Mouse (Mus musculus) ES-CJ7 (cell line): ENCODE measurements around the gene Rnf225.
"Not testable (repeated sequence)": the region's sequence is repeated elsewhere in the genome, so short reads cannot be mapped to it uniquely, and the experiment has no call there.

ENCODE experiments used
- DNase-seq: peaks from one replicate; pipeline ENCODE4 v3.0.0; 2011; ENCODE audit warnings: low read depth, low spot score

The Rnf225 gene

GRCm38 (mm10) chr7:12927191-12927680 lies at the start of gene Rnf225:
TSS of gene Rnf225 (plus strand) at chr7:12927416.
- peak; percentile 71 for DNase-seq

DNA sequence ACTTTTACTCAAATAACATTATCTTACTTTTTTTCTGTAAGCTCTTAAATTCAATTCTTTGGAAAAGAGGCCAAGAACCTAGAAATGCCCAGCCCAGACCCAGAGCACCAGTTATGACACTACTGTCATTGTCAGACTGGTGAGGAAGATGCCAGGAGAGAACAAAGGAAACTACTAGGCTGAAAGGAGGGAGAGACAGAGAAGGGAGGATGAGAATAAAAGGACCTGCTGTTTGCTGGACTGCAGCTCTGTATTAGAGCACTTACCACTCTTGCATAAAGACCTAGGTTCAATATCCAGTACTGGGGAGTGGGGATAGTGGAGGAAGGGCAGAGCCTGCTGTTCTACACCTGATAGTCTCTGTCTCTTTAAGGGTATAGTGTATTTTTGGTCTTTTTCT lies 47.2 kb upstream of the Rnf225 start:
- DNase-seq, result no peak

DNA sequence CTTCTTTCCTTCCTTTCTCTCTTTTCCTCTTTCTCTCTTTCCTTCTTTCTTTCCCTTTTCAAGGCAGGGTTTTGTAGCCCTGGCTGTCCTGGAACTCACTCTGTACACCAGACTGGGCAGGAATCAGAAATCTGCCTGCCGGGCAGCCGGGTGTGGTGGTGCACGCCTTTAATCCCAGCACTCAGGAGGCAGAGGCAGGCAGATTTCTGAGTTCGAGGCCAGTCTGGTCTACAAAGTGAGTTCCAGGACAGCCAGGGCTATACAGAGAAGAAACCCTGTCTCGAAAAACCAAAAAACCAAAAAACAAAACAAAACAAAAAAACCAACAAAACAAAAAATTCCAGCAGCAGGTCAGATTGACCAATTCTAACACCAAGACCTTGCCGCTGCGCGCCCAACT lies 46.7 kb upstream of the Rnf225 start:
- not testable (repeated sequence) for DNase-seq

- DNase-seq, result peak; percentile 93
These were observed 46.1 kb upstream of the Rnf225 start, which contains the start of gene Zfp128 for GRCm38 (mm10) chr7:12880911-12881660. TSS of gene Zfp128 (plus strand) at chr7:12881177.

- no peak for DNase-seq
These were observed 40.5 kb upstream of the Rnf225 start for GRCm38 (mm10) chr7:12886563-12887266.

DNA sequence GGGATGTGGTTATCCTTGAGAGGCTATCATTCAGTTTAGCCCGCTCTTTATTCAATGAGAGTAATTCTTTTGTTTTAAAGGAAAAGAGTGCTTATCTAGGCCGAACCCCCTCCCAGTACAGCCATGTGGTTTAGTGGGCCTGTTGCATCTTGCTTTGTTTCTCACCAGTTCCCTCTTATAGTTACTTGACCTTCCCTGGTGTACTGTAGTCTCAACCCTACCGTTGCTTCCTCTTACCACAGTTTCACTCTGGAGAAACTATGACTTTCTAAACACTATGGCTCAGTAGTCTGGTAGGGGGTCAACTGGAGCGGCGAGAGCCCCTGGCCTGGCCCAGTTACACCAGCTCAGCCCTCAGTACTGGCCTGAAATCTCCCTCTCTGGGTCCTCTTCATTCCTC lies 39.6 kb upstream of the Rnf225 start:
- DNase-seq, result no peak

DNA sequence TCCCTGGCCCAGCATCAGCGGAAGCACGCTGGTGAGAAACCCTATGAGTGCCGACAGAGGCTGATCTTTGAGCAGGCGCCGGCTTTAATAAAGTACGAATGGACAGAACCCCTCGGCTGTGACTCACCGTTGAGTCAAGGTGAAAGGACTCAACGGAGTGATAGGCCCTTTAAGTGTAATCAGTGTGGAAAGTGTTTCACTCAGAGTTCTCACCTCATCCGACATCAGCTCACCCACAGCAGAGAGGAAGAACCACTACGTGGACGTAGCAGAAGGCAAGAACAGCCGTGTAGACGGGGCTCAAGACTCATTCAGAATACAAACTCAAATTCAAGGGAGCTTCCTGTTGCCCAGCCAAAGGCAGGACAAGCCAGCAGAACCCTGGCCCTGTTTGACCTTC lies 36.3 kb upstream of the Rnf225 start:
- DNase-seq, result no peak

DNA sequence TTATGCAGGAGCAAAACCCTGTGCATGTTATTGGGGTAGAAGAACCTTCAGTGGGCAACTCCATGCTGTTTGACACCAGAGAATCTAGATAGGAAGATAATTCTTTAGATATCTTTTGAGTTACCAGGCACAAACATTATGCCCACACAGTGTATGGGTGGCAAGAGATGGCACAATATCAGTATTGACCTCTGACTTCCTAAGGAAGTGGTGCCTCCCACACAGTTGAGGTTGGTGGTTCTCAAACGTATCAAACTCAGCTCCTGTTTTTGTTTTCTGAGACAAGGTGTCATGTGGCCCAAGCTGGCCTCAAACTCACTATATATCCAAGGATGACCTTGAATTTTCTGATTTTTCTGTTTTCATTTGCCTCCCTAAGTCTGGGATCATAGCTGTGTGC lies 35.9 kb upstream of the Rnf225 start:
- DNase-seq, result no peak

GRCm38 (mm10) chr7:12897655-12898410 lies 29.4 kb upstream of the Rnf225 start, which contains the start of gene Zscan22:
TSS of gene Zscan22 (plus strand) at chr7:12897815.
- DNase-seq, result peak; percentile 97

GRCm38 (mm10) chr7:12901517-12901916 lies 25.7 kb upstream of the Rnf225 start:
- DNase-seq, result no peak

DNA sequence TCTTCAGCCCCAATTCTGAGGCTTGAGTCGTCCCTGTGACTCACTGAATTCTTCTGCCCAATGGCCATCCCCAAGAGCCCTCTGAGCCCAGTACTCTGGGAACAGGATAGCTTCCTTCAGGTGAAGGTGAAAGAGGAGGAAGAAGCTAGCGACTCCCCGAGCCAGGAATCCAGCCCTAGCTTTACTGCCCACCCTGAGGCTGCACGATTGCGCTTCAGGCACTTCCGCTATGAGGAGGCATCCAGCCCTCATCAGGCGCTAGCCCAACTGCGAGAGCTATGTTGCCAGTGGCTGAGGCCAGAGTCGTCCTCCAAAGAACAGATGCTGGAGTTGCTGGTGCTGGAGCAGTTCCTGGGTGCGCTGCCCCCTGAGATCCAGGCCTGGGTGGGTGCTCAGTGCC lies 23.6 kb upstream of the Rnf225 start:
- peak; percentile 90 for DNase-seq

- no peak for DNase-seq
These were observed 22.1 kb upstream of the Rnf225 start for GRCm38 (mm10) chr7:12905146-12905545.

DNA sequence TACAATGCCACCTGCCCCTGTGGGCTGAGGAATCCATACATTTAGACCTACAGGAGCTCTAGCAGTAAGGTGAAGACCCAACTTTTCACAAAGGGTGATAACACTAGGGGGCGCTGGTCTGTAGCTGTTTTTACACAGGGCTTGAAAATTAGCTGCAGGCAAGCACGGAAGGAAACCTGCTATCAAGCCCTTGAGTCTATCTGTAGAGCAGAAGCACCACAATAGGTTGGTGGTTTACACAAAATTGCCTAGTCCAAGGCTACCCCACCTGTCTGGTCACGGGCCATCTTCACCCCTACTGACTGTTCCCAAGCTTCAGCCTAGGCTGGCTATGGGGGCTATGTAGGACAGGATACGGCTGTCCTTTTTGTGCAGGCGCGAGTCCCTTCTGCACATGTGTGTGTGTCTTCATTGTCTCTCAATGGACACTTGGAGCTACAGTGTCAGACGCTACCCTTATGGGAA lies 17.7 kb upstream of the Rnf225 start:
- peak; percentile 69 for DNase-seq

DNA sequence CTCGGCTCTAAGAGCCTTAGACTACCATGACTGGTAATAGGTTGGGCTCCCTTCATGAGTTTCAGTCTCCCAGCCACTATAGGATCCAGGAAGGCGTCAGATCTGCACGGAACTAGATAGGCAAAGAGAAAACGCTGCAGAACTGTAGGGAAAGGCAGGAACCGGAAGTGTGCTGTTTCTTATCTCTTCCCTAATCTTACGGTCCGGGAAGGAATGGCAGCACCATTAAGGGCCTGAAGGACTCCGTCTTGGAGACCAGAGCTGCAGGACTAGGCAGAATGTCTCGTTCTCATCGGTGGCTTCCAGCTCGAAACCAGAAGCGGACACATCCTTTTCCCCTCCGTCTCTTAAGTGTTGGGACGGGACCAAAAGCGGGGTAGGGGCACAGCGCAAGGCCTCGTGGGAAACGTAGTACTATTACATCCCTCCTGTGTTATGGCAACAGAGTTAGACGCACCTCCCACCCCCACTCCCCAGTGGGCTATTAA lies 17.0 kb upstream of the Rnf225 start:
- DNase-seq, result peak; percentile 67

- DNase-seq, result peak; percentile 56
These were observed 13.7 kb upstream of the Rnf225 start for GRCm38 (mm10) chr7:12913556-12913955.

GRCm38 (mm10) chr7:12920495-12920894 lies 6.7 kb upstream of the Rnf225 start:
- not testable (repeated sequence) for DNase-seq

GRCm38 (mm10) chr7:12921318-12921704 lies 5.9 kb upstream of the Rnf225 start:
- DNase-seq, result no peak

GRCm38 (mm10) chr7:12921705-12922465 lies 5.3 kb upstream of the Rnf225 start, which contains the start of gene Rps5:
TSS of gene Rps5 (plus strand) at chr7:12922290.
- DNase-seq, result peak; percentile 100

DNA sequence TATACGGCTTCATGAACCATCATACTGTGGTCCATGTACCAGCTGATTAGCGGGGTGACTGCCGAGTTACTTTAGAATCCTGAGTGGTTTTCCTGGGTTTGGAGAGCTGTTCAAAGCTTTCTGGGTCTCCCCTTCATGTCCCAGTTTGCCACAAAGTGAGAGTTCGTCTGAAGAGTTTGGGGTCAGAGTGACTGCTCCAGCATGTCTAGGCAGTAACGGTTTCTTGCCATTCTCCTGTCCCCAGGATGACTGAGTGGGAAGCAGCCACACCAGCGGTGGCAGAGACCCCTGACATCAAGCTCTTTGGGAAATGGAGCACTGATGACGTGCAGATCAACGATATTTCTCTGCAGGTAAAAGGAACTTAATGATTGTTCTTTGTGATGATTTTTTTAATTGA lies 4.5 kb upstream of the Rnf225 start:
- DNase-seq, result no peak

DNA sequence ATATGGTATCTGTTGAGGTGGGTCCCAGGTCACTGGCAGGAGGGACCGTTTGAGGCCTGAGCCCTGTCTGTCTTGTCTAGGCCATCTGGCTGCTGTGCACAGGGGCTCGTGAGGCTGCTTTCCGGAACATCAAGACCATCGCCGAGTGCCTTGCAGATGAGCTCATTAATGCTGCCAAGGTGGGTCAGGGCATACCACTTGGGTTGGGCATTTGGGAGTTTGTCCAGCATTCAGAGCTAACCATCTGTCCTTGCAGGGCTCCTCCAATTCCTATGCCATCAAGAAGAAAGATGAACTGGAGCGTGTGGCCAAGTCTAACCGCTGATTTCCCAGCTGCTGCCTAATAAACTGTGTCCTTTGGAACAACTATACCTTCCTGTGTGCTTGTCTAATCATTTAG lies 900 bp upstream of the Rnf225 start:
- no peak for DNase-seq
